In genomic region chr17:14730629-14731028, GRCm38 (mm10) we compare ENCODE assay signal across 13 mouse cellular contexts. TPM values are rescaled to one million over a fixed set of nuclear protein-coding genes. Genes with fewer than 3 reads are reported as not detected.
"Had no signal": no experiment of that assay in that cellular context is flagged by ENCODE, and none has a peak within 500 bp of the region (broad histone marks: within the 10 kb centered on the region; RNA-seq: fewer than 3 reads in every experiment).

No protein-coding gene starts in this region.

- H3K36me3 ChIP-seq: limb, embryonic 10.5 days; liver, embryonic 15.5 days; lung, embryonic 15.5 days; midbrain, embryonic 13.5 days had no signal

- H3K4me1 ChIP-seq: limb, embryonic 10.5 days; liver, embryonic 15.5 days had no signal

- H3K27me3 ChIP-seq: liver, embryonic 15.5 days; midbrain, embryonic 13.5 days had no signal

- H3K27ac ChIP-seq: layer of hippocampus, adult 2 months; left cerebral cortex, adult 2 months; limb, embryonic 10.5 days; liver, embryonic 15.5 days; lung, embryonic 15.5 days; midbrain, embryonic 13.5 days; stomach, postnatal 0 days had no signal

- H3K9me3 ChIP-seq: limb, embryonic 10.5 days; liver, embryonic 15.5 days; lung, embryonic 15.5 days; midbrain, embryonic 13.5 days had no signal

- ATAC-seq: midbrain, embryonic 13.5 days had no signal

- H3K4me2 ChIP-seq: liver, embryonic 11.5 days; liver, embryonic 15.5 days; lung, embryonic 15.5 days; midbrain, embryonic 13.5 days had no signal

- DNase-seq: kidney, adult 8-10 months; kidney, postnatal 10 days; kidney, postnatal 4 days; lung, postnatal 36 days had no signal

- H3K4me3 ChIP-seq: layer of hippocampus, adult 2 months; left cerebral cortex, adult 2 months; limb, embryonic 10.5 days; liver, embryonic 15.5 days; lung, embryonic 15.5 days; midbrain, embryonic 13.5 days had no signal

- H3K9ac ChIP-seq: liver, embryonic 15.5 days; lung, embryonic 15.5 days; midbrain, embryonic 13.5 days had no signal

RNA-seq across cellular contexts. Expression of gene Thbs2, which starts 36.6 kb away (rescaled TPM):
- total RNA-seq: neutrophil, adult 5-6 weeks had no signal
